Mouse (Mus musculus) limb, embryonic 15.5 days (tissue): ENCODE results near the gene Bloc1s3. TPM values are rescaled to one million over a fixed set of nuclear protein-coding genes. Genes with fewer than 3 reads are reported as not detected.

Experiments used
- ATAC-seq: fragments of 200-750 bp; cut with Nextera tagmentation; 2 replicates; pipeline ENCODE4 v1.8.0; 2017; ENCODE audit warnings: low read depth, moderate TSS enrichment; ENCODE audit not compliant: insufficient number of reproducible peaks, low FRiP score, low TSS enrichment
- H3K27ac ChIP-seq: fragments of 300-500 bp; sonication (generic); 2 replicates; pipeline ENCODE4 v1.5.1; 2015; ENCODE audit warnings: moderate library complexity, mild to moderate bottlenecking, inconsistent platforms
- H3K27me3 ChIP-seq: fragments of 300-500 bp; sonication (generic); 2 replicates; pipeline ENCODE4 v1.6.1; 2015; ENCODE audit warnings: inconsistent platforms
- H3K36me3 ChIP-seq: fragments of 300-500 bp; sonication (generic); 2 replicates; pipeline ENCODE4 v1.6.1; 2015; ENCODE audit warnings: inconsistent platforms
- H3K4me1 ChIP-seq: fragments of 300-500 bp; sonication (generic); 2 replicates; pipeline ENCODE4 v1.6.1; 2015; ENCODE audit warnings: inconsistent platforms
- H3K4me2 ChIP-seq: fragments of 300-500 bp; sonication (generic); 2 replicates; pipeline ENCODE4 v1.6.1; 2015; ENCODE audit warnings: mild to moderate bottlenecking, inconsistent platforms
- H3K4me3 ChIP-seq: fragments of 300-500 bp; sonication (generic); 2 replicates; pipeline ENCODE4 v1.5.1; 2015; ENCODE audit warnings: mild to moderate bottlenecking, inconsistent platforms
- H3K9ac ChIP-seq: fragments of 300-500 bp; sonication (generic); 2 replicates; pipeline ENCODE4 v1.6.1; 2015; ENCODE audit warnings: inconsistent platforms
- H3K9me3 ChIP-seq: fragments of 300-500 bp; sonication (generic); 2 replicates; pipeline ENCODE4 v1.6.1; 2016; ENCODE audit warnings: inconsistent platforms
- WGBS: fragments of 180-500 bp; shearing (Covaris S2); methylation state at CpG from one replicate; pipeline ENCODE4 v1.1.7; 2015; 5-methylcytosine and 5-hydroxymethylcytosine counted together
- polyA plus RNA-seq: library from polyadenylated mRNA; unstranded; fragments of >200 nt; fragmentation: Nextera tagmentation; extraction: Ambion mirVana; gene quantifications from 2 replicates; pipeline ENCODE4 v1.2.1, GENCODE M21; 2015

Bloc1s3 gene
- polyA plus RNA-seq, 1 experiment from 2014 or later: 2.0 TPM

DNA sequence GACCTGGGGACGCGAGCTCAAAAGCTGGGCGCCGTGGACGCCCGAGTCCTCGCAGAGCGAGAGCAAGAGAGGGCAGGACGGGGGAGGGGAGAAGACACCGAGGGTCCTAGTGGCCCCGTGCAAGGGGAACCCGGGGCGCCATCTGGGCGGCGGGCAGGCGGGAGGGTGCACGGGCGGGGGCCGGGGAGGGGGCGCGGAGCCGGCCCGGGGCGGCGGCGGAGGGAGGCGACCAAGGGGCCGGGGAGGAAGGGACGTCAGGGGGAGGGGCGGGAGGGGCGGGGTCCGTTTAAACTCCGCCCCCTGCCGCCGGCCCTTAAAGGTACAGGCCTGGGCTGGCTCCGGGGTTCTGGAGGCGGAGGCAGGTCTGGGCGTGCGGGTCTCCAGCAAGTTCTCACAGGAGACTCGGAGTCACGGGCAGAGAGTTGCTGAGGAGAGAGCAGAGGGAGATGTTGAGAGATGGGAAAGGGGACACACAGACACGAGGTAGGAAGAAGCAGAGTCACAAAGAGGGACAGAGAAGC is 49.5 kb downstream of the Bloc1s3 start, which contains the start of gene Mark4:
Mark4 (minus strand) TSS at position 231 of the 521 bp plus-strand sequence.
- H3K27ac ChIP-seq: peak within 1 kb of the TSS; percentile 80
- WGBS: under 1% methylated on average over 32 of the region's 42 CpGs
- no peaks in the 10 kb centered on the region for H3K27me3 ChIP-seq
- peak; percentile 87 for ATAC-seq
- H3K4me2 ChIP-seq: peak within 1 kb of the TSS; percentile 94
- H3K9me3 ChIP-seq: no peaks in the 10 kb centered on the region
- peak within 1 kb of the TSS; percentile 83 for H3K4me3 ChIP-seq
- H3K4me1 ChIP-seq: peaks cover 25% of the 10 kb centered on the region
- H3K9ac ChIP-seq: peak within 1 kb of the TSS; percentile 82
- peaks cover 18% of the 10 kb centered on the region for H3K36me3 ChIP-seq

DNA sequence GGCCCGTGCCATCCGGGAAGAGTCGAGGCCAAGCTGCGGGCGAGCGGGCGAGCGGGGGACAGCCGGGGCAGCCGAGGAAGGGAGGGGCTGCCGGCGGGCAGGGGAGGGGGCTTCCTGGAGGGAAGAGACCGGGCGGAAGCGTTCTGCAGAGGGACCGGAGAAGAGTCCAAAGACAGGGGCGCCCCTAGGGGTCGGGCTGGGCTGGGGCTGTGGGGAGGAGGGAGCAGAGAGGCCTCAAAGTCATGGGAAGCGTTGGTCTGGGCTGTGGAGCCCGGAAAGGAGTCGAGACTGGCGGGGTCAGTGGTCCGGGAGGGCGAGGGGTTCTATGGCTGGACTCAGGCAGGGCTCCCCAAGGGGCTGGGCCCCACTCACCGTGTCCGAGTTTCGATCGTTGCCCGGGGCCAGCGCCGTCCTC is 50.1 kb downstream of the Bloc1s3 start:
- ATAC-seq: no peak

DNA sequence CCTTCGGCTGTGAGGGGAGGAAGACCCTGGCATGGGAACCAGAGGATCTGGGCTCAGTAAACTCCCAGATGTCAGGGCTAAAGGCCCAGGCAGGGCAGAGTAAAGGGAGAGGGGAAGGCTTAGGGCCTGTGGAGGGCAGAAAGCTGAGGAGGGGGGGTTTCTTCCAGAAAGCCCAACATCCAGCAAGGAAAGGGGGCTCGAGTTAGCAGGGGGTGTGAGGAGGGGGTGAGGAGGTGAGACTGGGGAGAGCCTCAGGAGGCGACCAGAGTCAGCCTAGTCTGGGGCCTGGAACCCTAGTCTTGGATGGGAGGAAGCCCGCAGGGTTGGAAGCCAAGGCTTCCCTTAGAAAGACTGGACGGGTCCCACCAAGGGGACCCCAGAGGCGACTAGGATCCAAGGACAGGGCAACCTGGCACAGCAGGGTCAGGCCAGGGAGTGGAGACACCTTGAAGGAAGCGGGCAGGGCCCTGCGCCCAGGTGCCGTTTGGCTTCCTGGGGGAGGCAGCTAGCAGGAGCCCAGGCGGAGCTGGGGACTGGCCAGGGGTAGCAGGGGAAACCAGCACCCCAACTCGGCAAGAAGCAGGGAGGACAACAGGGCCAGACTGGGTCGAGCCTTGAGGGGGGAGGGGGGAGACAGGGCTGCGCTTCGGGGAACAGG is 50.6 kb downstream of the Bloc1s3 start:
- Histone ChIP-seq H3K9me3 (no peaks in the 10 kb centered on the region), H3K36me3 (peaks cover 25% of the 10 kb centered on the region), H3K27ac (peak overlapping the region; percentile 80), H3K27me3 (no peaks in the 10 kb centered on the region), H3K9ac (peak overlapping the region; percentile 82), H3K4me3 (peak overlapping the region; percentile 83), H3K4me1 (peaks cover 25% of the 10 kb centered on the region), H3K4me2 (peak overlapping the region; percentile 94)
- ATAC-seq: no peak
- 5% methylated on average over 14 of the region's 14 CpGs for WGBS

More for the DNA sequence above, 50.1 kb downstream of the Bloc1s3 start:
- peaks cover 23% of the 10 kb centered on the region for H3K36me3 ChIP-seq
- peak overlapping the region; percentile 82 for H3K9ac ChIP-seq
- H3K27ac ChIP-seq: peak overlapping the region; percentile 80
- H3K4me2 ChIP-seq: peak overlapping the region; percentile 94
- WGBS: under 1% methylated on average over 31 of the region's 31 CpGs
- H3K4me1 ChIP-seq: peaks cover 25% of the 10 kb centered on the region
- no peaks in the 10 kb centered on the region for H3K9me3 ChIP-seq
- peak overlapping the region; percentile 83 for H3K4me3 ChIP-seq
- H3K27me3 ChIP-seq: no peaks in the 10 kb centered on the region

DNA sequence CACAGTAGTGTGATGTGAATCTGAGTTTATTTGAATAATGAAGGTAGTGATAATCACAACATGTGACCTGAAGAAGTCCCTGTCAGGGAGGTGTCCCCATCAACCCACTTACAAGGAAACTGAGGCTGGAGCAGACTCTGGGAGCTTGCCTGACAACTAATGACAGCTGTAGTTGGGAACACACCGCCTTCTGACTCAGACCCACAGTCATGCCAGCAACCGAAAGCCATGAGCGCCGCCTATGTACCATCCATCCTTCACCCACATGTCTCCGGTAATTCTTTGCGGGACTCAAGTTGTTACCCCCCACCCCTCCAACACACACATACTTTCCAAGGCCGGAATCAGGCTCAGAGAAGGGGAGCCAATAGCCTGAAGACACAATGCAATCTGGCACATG is 51.5 kb downstream of the Bloc1s3 start:
- H3K27ac ChIP-seq: no peak overlapping the region; the same call in 1 of the 2 replicates
- peaks cover 25% of the 10 kb centered on the region for H3K4me1 ChIP-seq
- no peaks in the 10 kb centered on the region for H3K27me3 ChIP-seq
- WGBS: 88% methylated on average over 7 of the region's 7 CpGs
- peaks cover 35% of the 10 kb centered on the region for H3K36me3 ChIP-seq
- H3K4me3 ChIP-seq: peak overlapping the region; percentile 83
- H3K9me3 ChIP-seq: no peaks in the 10 kb centered on the region
- H3K9ac ChIP-seq: no peak overlapping the region
- H3K4me2 ChIP-seq: peak overlapping the region; percentile 94; the same call in 1 of the 2 replicates
- ATAC-seq: no peak

DNA sequence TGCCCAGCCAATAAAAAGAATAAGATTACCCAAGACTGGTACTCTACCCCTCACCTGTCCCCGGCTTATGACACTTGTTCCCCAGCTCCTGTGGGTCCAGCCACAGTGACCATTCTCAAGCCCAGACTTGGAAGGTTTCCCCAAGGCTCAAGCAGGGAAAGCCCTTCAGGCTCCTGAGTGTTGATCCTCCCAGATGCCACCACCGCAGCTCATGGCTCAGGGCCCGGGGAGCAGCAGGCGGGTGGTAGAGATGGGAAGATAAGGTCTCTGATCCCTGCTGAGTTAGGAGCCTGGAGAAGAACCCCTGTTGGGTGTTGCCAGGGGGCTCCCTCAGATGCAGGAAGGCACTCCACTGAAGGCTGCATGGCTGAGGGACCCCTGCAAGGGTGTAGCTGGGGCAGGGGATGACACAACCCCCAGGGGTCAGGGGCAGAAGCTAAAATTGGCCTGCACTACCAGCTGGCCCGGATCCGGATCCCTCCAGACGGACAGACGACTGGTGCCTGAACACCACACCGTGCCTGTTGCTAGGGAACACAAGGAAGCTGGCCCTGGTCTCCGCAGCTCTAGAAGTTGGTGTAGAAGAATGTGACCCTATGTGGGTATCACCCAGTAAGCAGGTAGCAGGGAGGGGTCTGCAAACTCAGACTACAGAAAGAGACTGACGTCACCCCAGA is 52.2 kb downstream of the Bloc1s3 start:
- WGBS: 77% methylated on average over 11 of the region's 11 CpGs
- Histone ChIP-seq H3K27ac (0 out of 2 replicates have a peak overlapping the region, but pooled peaks have one; percentile 27), H3K4me1 (peaks cover 25% of the 10 kb centered on the region), H3K36me3 (peaks cover 41% of the 10 kb centered on the region), H3K9me3 (no peaks in the 10 kb centered on the region), H3K4me2 (no peak overlapping the region), H3K27me3 (no peaks in the 10 kb centered on the region), H3K4me3 (peak overlapping the region; percentile 83; the same call in 1 of the 2 replicates), H3K9ac (no peak overlapping the region)
- no peak for ATAC-seq

DNA sequence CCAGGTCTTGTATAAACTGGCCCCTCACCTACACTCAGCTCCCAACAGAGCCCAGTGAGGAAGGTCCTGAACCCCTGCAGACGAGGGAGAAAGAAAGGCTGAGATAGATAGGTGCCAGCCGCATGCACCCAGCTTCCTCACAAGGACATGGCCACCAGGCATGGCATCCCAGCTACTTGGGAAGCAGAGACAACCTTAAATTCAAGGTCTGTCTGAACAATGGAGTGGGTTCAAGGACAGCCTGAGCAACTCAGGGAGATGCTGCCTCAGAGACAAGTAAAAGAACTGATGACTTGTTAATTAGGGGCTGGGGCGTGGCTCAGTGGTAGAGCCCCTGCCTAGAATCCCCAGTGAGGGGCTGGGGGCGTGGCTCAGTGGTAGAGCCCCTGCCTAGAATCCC is 53.0 kb downstream of the Bloc1s3 start:
- H3K4me2 ChIP-seq: no peak overlapping the region

More for the DNA sequence above, 53.0 kb downstream of the Bloc1s3 start:
- H3K4me1 ChIP-seq: peaks cover 25% of the 10 kb centered on the region
- peaks cover 49% of the 10 kb centered on the region for H3K36me3 ChIP-seq
- 94% methylated on average over 4 of the region's 4 CpGs for WGBS
- H3K27me3 ChIP-seq: no peaks in the 10 kb centered on the region
- H3K27ac ChIP-seq: no peak overlapping the region
- no peak overlapping the region for H3K4me3 ChIP-seq
- H3K9me3 ChIP-seq: no peaks in the 10 kb centered on the region
- H3K9ac ChIP-seq: no peak overlapping the region
- ATAC-seq: no peak

Other genes with a start within 250 kb of the Bloc1s3 start
- 73.8 and 84.0 TPM in 2 replicates for gene Vasp, start 236.6 kb downstream of the Bloc1s3 start, polyA plus RNA-seq
- 0.16 and 0.19 TPM in 2 replicates for gene Ppm1n, start 228.3 kb downstream of the Bloc1s3 start, polyA plus RNA-seq
- gene Rtn2, start 225.7 kb downstream of the Bloc1s3 start, polyA plus RNA-seq: 21.4 and 48.2 TPM in 2 replicates
- gene Fosb, start 198.3 kb downstream of the Bloc1s3 start, polyA plus RNA-seq: 0.29 and 0.41 TPM in 2 replicates
- 75.7 and 75.9 TPM in 2 replicates for gene Ercc1, start 163.6 kb downstream of the Bloc1s3 start, polyA plus RNA-seq
- gene Cd3eap, start 148.9 kb downstream of the Bloc1s3 start, polyA plus RNA-seq: 32.9 and 34.2 TPM in 2 replicates
- 20.0 and 24.8 TPM in 2 replicates for gene Ppp1r13l, start 148.6 kb downstream of the Bloc1s3 start, polyA plus RNA-seq
- gene Ercc2, start 126.4 kb downstream of the Bloc1s3 start, polyA plus RNA-seq: 14.0 and 14.9 TPM in 2 replicates
- 37.5 and 37.6 TPM in 2 replicates for gene Klc3, start 104.3 kb downstream of the Bloc1s3 start, polyA plus RNA-seq
- gene Ckm, start 103.6 kb downstream of the Bloc1s3 start, polyA plus RNA-seq: 139 and 815 TPM in 2 replicates
- 8.2 and 9.3 TPM in 2 replicates for gene Mark4, start 49.5 kb downstream of the Bloc1s3 start, polyA plus RNA-seq
- gene Exoc3l2, start 45.0 kb downstream of the Bloc1s3 start, polyA plus RNA-seq: 1.4 and 1.6 TPM in 2 replicates
- 94.7 and 97.9 TPM in 2 replicates for gene Trappc6a, start within 50 bp of the Bloc1s3 start, polyA plus RNA-seq
- gene Nkpd1, start 9.5 kb upstream of the Bloc1s3 start, polyA plus RNA-seq: 1.7 and 2.5 TPM in 2 replicates
- gene Ppp1r37, start 54.7 kb upstream of the Bloc1s3 start, polyA plus RNA-seq: 25.1 and 26.3 TPM in 2 replicates
- 1.00 and 1.1 TPM in 2 replicates for gene Zfp296, start 68.9 kb upstream of the Bloc1s3 start, polyA plus RNA-seq
- 144 and 149 TPM in 2 replicates for gene Gemin7, start 69.2 kb upstream of the Bloc1s3 start, polyA plus RNA-seq
- gene Clasrp, start 96.1 kb upstream of the Bloc1s3 start, polyA plus RNA-seq: 49.6 and 49.8 TPM in 2 replicates
- gene Relb, start 121.1 kb upstream of the Bloc1s3 start, polyA plus RNA-seq: 11.8 and 14.1 TPM in 2 replicates
- 73.4 and 73.8 TPM in 2 replicates for gene Clptm1, start 156.7 kb upstream of the Bloc1s3 start, polyA plus RNA-seq
- 1.8 and 2.7 TPM in 2 replicates for gene Apoc2, start 169.6 kb upstream of the Bloc1s3 start, polyA plus RNA-seq
- not detected in 2 replicates for gene Gm44805, start 173.1 kb upstream of the Bloc1s3 start, polyA plus RNA-seq
- gene Apoc4, start 173.1 kb upstream of the Bloc1s3 start, polyA plus RNA-seq: 0.41 TPM in 1 of 2 replicates, not detected in the other
- gene Apoc1, start 184.3 kb upstream of the Bloc1s3 start, polyA plus RNA-seq: 46.2 and 57.9 TPM in 2 replicates
- 409 and 468 TPM in 2 replicates for gene Apoe, start 190.8 kb upstream of the Bloc1s3 start, polyA plus RNA-seq
- 129 and 139 TPM in 2 replicates for gene Tomm40, start 207.1 kb upstream of the Bloc1s3 start, polyA plus RNA-seq
- 84.5 and 85.1 TPM in 2 replicates for gene Nectin2, start 242.1 kb upstream of the Bloc1s3 start, polyA plus RNA-seq